Mouse (Mus musculus): Measurements from ENCODE around the gene Mgmt. TPM values are rescaled to one million over a fixed set of nuclear protein-coding genes. Genes with fewer than 3 reads are reported as not detected.

Gene Mgmt
- polyA plus RNA-seq, 1 experiment from 2014 or later = 6.1 TPM

GRCm38 (mm10) chr7:137005293-137005692 is 110.9 kb downstream of the Mgmt start:
- ATAC-seq (ENCODE audit: insufficient number of reproducible peaks, low FRiP score, low TSS enrichment, low read depth) = no peak
- Histone ChIP-seq H3K4me2 (peak overlapping the region; percentile 26; the same call in 1 of the 2 replicates), H3K27me3 (peaks cover 11% of the 10 kb centered on the region; the same call in 1 of the 2 replicates), H3K36me3 (no peaks in the 10 kb centered on the region), H3K9ac (no peak overlapping the region), H3K4me3 (0 out of 2 replicates have a peak overlapping the region, but pooled peaks have one; percentile 0), H3K27ac (no peak overlapping the region), H3K9me3 (no peaks in the 10 kb centered on the region), H3K4me1 (peaks cover 21% of the 10 kb centered on the region)
- WGBS = 35% methylated on average over 11 of the region's 11 CpGs

- H3K4me1 ChIP-seq = peaks cover 29% of the 10 kb centered on the region
- H3K27me3 ChIP-seq = peaks cover 11% of the 10 kb centered on the region; the same call in 1 of the 2 replicates
- H3K9ac ChIP-seq = no peak overlapping the region
- no peak overlapping the region for H3K27ac ChIP-seq
- ATAC-seq (ENCODE audit: insufficient number of reproducible peaks, low FRiP score, low TSS enrichment, low read depth) = no peak
- H3K36me3 ChIP-seq = no peaks in the 10 kb centered on the region
- H3K9me3 ChIP-seq = no peaks in the 10 kb centered on the region
- H3K4me3 ChIP-seq = no peak overlapping the region
- WGBS = 54% methylated on average over 6 of the region's 6 CpGs
- no peak overlapping the region for H3K4me2 ChIP-seq
These were observed 113.9 kb downstream of the Mgmt start for GRCm38 (mm10) chr7:137008321-137008720.

GRCm38 (mm10) chr7:137009732-137010275 is 115.4 kb downstream of the Mgmt start:
- Histone ChIP-seq H3K36me3 (no peaks in the 10 kb centered on the region), H3K27me3 (peaks cover 8% of the 10 kb centered on the region; the same call in 1 of the 2 replicates), H3K4me3 (no peak overlapping the region), H3K27ac (no peak overlapping the region; the same call in 1 of the 2 replicates), H3K9me3 (no peaks in the 10 kb centered on the region), H3K4me2 (no peak overlapping the region), H3K9ac (no peak overlapping the region), H3K4me1 (peaks cover 27% of the 10 kb centered on the region)
- WGBS = 76% methylated on average over 19 of the region's 19 CpGs
- no peak for ATAC-seq (ENCODE audit: insufficient number of reproducible peaks, low FRiP score, low TSS enrichment, low read depth)

GRCm38 (mm10) chr7:137010451-137010850 is 116.0 kb downstream of the Mgmt start:
- Histone ChIP-seq H3K27me3 (peaks cover 8% of the 10 kb centered on the region; the same call in 1 of the 2 replicates), H3K4me3 (no peak overlapping the region), H3K9me3 (no peaks in the 10 kb centered on the region), H3K4me2 (no peak overlapping the region), H3K9ac (no peak overlapping the region), H3K36me3 (no peaks in the 10 kb centered on the region), H3K4me1 (peaks cover 21% of the 10 kb centered on the region), H3K27ac (no peak overlapping the region; the same call in 1 of the 2 replicates)
- WGBS = 34% methylated on average over 2 of the region's 2 CpGs
- no peak; the same call in 1 of the 2 replicates for ATAC-seq (ENCODE audit: insufficient number of reproducible peaks, low FRiP score, low TSS enrichment, low read depth)

- H3K27ac ChIP-seq = no peak overlapping the region
- H3K9me3 ChIP-seq = no peaks in the 10 kb centered on the region
- ATAC-seq (ENCODE audit: insufficient number of reproducible peaks, low FRiP score, low TSS enrichment, low read depth) = no peak
- H3K4me1 ChIP-seq = peaks cover 20% of the 10 kb centered on the region
- H3K4me3 ChIP-seq = no peak overlapping the region
- whole genome bisulfite sequencing = 51% methylated on average over 8 of the region's 8 CpGs
- H3K27me3 ChIP-seq = peaks cover 5% of the 10 kb centered on the region; the same call in 1 of the 2 replicates
- no peaks in the 10 kb centered on the region for H3K36me3 ChIP-seq
- H3K9ac ChIP-seq = no peak overlapping the region
- no peak overlapping the region for H3K4me2 ChIP-seq
These were observed 118.3 kb downstream of the Mgmt start for GRCm38 (mm10) chr7:137012687-137013086.

- H3K4me1 ChIP-seq = peaks cover 20% of the 10 kb centered on the region
- H3K9me3 ChIP-seq = no peaks in the 10 kb centered on the region
- no peaks in the 10 kb centered on the region for H3K36me3 ChIP-seq
- H3K27me3 ChIP-seq = peaks cover 1% of the 10 kb centered on the region; the same call in 1 of the 2 replicates
- H3K4me2 ChIP-seq = no peak overlapping the region
- no peak overlapping the region for H3K27ac ChIP-seq
- no peak overlapping the region for H3K4me3 ChIP-seq
- ATAC-seq (ENCODE audit: insufficient number of reproducible peaks, low FRiP score, low TSS enrichment, low read depth) = no peak
- WGBS = 60% methylated on average over 3 of the region's 3 CpGs
- H3K9ac ChIP-seq = no peak overlapping the region
These were observed 119.0 kb downstream of the Mgmt start for GRCm38 (mm10) chr7:137013433-137013832.

- H3K4me3 ChIP-seq = no peak overlapping the region
- no peak overlapping the region for H3K27ac ChIP-seq
- 88% methylated on average over 5 of the region's 5 CpGs for WGBS
- ATAC-seq (ENCODE audit: insufficient number of reproducible peaks, low FRiP score, low TSS enrichment, low read depth) = no peak
- H3K4me2 ChIP-seq = no peak overlapping the region
- 0 out of 2 replicates have a peak, but pooled peaks cover 2% of the 10 kb centered on the region for H3K27me3 ChIP-seq
- no peak overlapping the region for H3K9ac ChIP-seq
- no peaks in the 10 kb centered on the region for H3K36me3 ChIP-seq
- no peaks in the 10 kb centered on the region for H3K9me3 ChIP-seq
- H3K4me1 ChIP-seq = no peaks in the 10 kb centered on the region
These were observed 124.2 kb downstream of the Mgmt start for GRCm38 (mm10) chr7:137018614-137019013.

GRCm38 (mm10) chr7:137020195-137020594 is 125.8 kb downstream of the Mgmt start:
- WGBS = 74% methylated on average over 6 of the region's 6 CpGs
- no peak overlapping the region for H3K27ac ChIP-seq
- H3K27me3 ChIP-seq = 0 out of 2 replicates have a peak, but pooled peaks cover 2% of the 10 kb centered on the region
- H3K36me3 ChIP-seq = no peaks in the 10 kb centered on the region
- no peak for ATAC-seq (ENCODE audit: insufficient number of reproducible peaks, low FRiP score, low TSS enrichment, low read depth)
- H3K4me3 ChIP-seq = no peak overlapping the region
- no peak overlapping the region for H3K9ac ChIP-seq
- H3K9me3 ChIP-seq = no peaks in the 10 kb centered on the region
- no peaks in the 10 kb centered on the region for H3K4me1 ChIP-seq
- no peak overlapping the region for H3K4me2 ChIP-seq

GRCm38 (mm10) chr7:137030789-137031188 is 136.4 kb downstream of the Mgmt start:
- no peak overlapping the region for H3K4me3 ChIP-seq
- H3K27ac ChIP-seq = no peak overlapping the region
- no peaks in the 10 kb centered on the region for H3K4me1 ChIP-seq
- H3K4me2 ChIP-seq = no peak overlapping the region
- ATAC-seq (ENCODE audit: insufficient number of reproducible peaks, low FRiP score, low TSS enrichment, low read depth) = no peak
- no peak overlapping the region for H3K9ac ChIP-seq
- H3K36me3 ChIP-seq = no peaks in the 10 kb centered on the region
- H3K27me3 ChIP-seq = no peaks in the 10 kb centered on the region
- 86% methylated on average over 4 of the region's 4 CpGs for WGBS
- H3K9me3 ChIP-seq = no peaks in the 10 kb centered on the region

- H3K9me3 ChIP-seq = no peaks in the 10 kb centered on the region
- ATAC-seq (ENCODE audit: insufficient number of reproducible peaks, low FRiP score, low TSS enrichment, low read depth) = no peak
- H3K4me2 ChIP-seq = no peak overlapping the region
- 96% methylated on average over 12 of the region's 12 CpGs for WGBS
- no peaks in the 10 kb centered on the region for H3K36me3 ChIP-seq
- no peak overlapping the region for H3K27ac ChIP-seq
- 0 out of 2 replicates have a peak, but pooled peaks cover 2% of the 10 kb centered on the region for H3K4me1 ChIP-seq
- no peak overlapping the region for H3K4me3 ChIP-seq
- H3K9ac ChIP-seq = no peak overlapping the region
- H3K27me3 ChIP-seq = no peaks in the 10 kb centered on the region
These were observed 138.8 kb downstream of the Mgmt start for GRCm38 (mm10) chr7:137033177-137033576.

- H3K4me1 ChIP-seq = peaks cover 11% of the 10 kb centered on the region
- H3K9ac ChIP-seq = no peak overlapping the region
- H3K27ac ChIP-seq = no peak overlapping the region
- H3K4me3 ChIP-seq = no peak overlapping the region
- H3K4me2 ChIP-seq = no peak overlapping the region
- no peaks in the 10 kb centered on the region for H3K27me3 ChIP-seq
- WGBS = 84% methylated on average over 3 of the region's 3 CpGs
- ATAC-seq (ENCODE audit: insufficient number of reproducible peaks, low FRiP score, low TSS enrichment, low read depth) = no peak
- no peaks in the 10 kb centered on the region for H3K9me3 ChIP-seq
- no peaks in the 10 kb centered on the region for H3K36me3 ChIP-seq
These were observed 140.6 kb downstream of the Mgmt start for GRCm38 (mm10) chr7:137034986-137035385.

- ATAC-seq (ENCODE audit: insufficient number of reproducible peaks, low FRiP score, low TSS enrichment, low read depth) = no peak
- Histone ChIP-seq H3K4me2 (no peak overlapping the region), H3K36me3 (no peaks in the 10 kb centered on the region), H3K27me3 (no peaks in the 10 kb centered on the region), H3K9me3 (no peaks in the 10 kb centered on the region), H3K9ac (no peak overlapping the region), H3K4me1 (peaks cover 14% of the 10 kb centered on the region), H3K4me3 (no peak overlapping the region), H3K27ac (no peak overlapping the region)
- 60% methylated on average over 5 of the region's 5 CpGs for WGBS
These were observed 141.5 kb downstream of the Mgmt start for GRCm38 (mm10) chr7:137035916-137036315.

All from limb, embryonic 15.5 days (tissue).